Mouse (Mus musculus) intestine, embryonic 14.5 days (tissue): Measurements from ENCODE around the gene Disp2. TPM values are rescaled to one million over a fixed set of nuclear protein-coding genes. Genes with fewer than 3 reads are reported as not detected.

Experiments
- ATAC-seq: fragments of 200-750 bp; cut with Nextera tagmentation; replicated peaks from 2 replicates; pipeline ENCODE4 v1.8.0; 2017; ENCODE audit warnings: low read depth, moderate number of reproducible peaks, moderate TSS enrichment, moderate library complexity; ENCODE audit not compliant: low FRiP score, low TSS enrichment
- DNase-seq: peaks from one replicate; pipeline ENCODE4 v3.0.0-alpha.2; 2018; ENCODE audit warnings: low spot score
- H3K27ac ChIP-seq: fragments of 300-500 bp; sonication (generic); 2 replicates; pipeline ENCODE4 v1.5.1; 2014; ENCODE audit warnings: low read depth, mild to moderate bottlenecking, control low read depth
- H3K27me3 ChIP-seq: fragments of 300-500 bp; sonication (generic); replicated peaks from 2 replicates; pipeline ENCODE4 v1.6.1; 2014; ENCODE audit warnings: low read length, control low read depth; ENCODE audit not compliant: control insufficient read depth, insufficient read depth
- H3K36me3 ChIP-seq: fragments of 300-500 bp; sonication (generic); 2 replicates; pipeline ENCODE4 v1.6.1; 2014; ENCODE audit warnings: low read length, control low read depth; ENCODE audit not compliant: control insufficient read depth, insufficient read depth
- H3K4me1 ChIP-seq: fragments of 300-500 bp; sonication (generic); replicated peaks from 2 replicates; pipeline ENCODE4 v1.6.1; 2014; ENCODE audit warnings: low read length, control low read depth, mixed read lengths; ENCODE audit not compliant: control insufficient read depth, insufficient read depth
- H3K4me2 ChIP-seq: fragments of 300-500 bp; sonication (generic); 2 replicates; pipeline ENCODE4 v1.6.1; 2014; ENCODE audit warnings: low read length
- H3K4me3 ChIP-seq: fragments of 300-500 bp; sonication (generic); 2 replicates; pipeline ENCODE4 v1.5.1; 2014; ENCODE audit warnings: low read depth, low read length, control low read depth, mixed read lengths
- H3K9ac ChIP-seq: fragments of 300-500 bp; sonication (generic); 2 replicates; pipeline ENCODE4 v1.6.1; 2014; ENCODE audit warnings: mild to moderate bottlenecking, low read length
- H3K9me3 ChIP-seq: fragments of 300-500 bp; sonication (generic); 2 replicates; pipeline ENCODE4 v1.6.1; 2016; ENCODE audit warnings: low read length, control low read depth; ENCODE audit not compliant: control insufficient read depth
- WGBS: fragments of 180-500 bp; shearing (Covaris S2); extraction: QIAGEN DNeasy Blood & Tissue Kit; methylation state at CpG from one replicate; pipeline ENCODE4 v1.1.7; 2014; 5-methylcytosine and 5-hydroxymethylcytosine counted together
- polyA plus RNA-seq: library from polyadenylated mRNA; unstranded; fragments of >200 nt; fragmentation: Nextera tagmentation; extraction: Ambion mirVana; gene quantifications from 2 replicates; pipeline ENCODE4 v1.2.1, GENCODE M21; 2014

The Disp2 gene
- polyA plus RNA-seq, 1 experiment from 2014 or later: 2.6 TPM

GRCm38 (mm10) chr2:118752792-118753108 is 26.8 kb upstream of the Disp2 start:
- Histone ChIP-seq H3K4me1 (peaks cover 30% of the 10 kb centered on the region; the same call in 1 of the 2 replicates), H3K27me3 (no peaks in the 10 kb centered on the region), H3K9me3 (no peaks in the 10 kb centered on the region), H3K36me3 (peaks cover 15% of the 10 kb centered on the region), H3K4me2 (no peak overlapping the region), H3K27ac (peak overlapping the region; percentile 87; the same call in 1 of the 2 replicates), H3K4me3 (no peak overlapping the region), H3K9ac (no peak overlapping the region)
- DNase-seq (no peak), ATAC-seq (no peak)
- WGBS: 52% methylated on average over 4 of the region's 4 CpGs

GRCm38 (mm10) chr2:118754143-118754542 is 25.4 kb upstream of the Disp2 start:
- peaks cover 23% of the 10 kb centered on the region; the same call in 1 of the 2 replicates for H3K4me1 ChIP-seq
- 88% methylated on average over 5 of the region's 5 CpGs for WGBS
- ATAC-seq: no peak

GRCm38 (mm10) chr2:118755407-118755806 is 24.1 kb upstream of the Disp2 start:
- H3K9ac ChIP-seq: no peak overlapping the region
- no peak for ATAC-seq
- H3K4me2 ChIP-seq: no peak overlapping the region
- no peaks in the 10 kb centered on the region for H3K27me3 ChIP-seq
- H3K4me1 ChIP-seq: peaks cover 12% of the 10 kb centered on the region; the same call in 1 of the 2 replicates
- H3K36me3 ChIP-seq: peaks cover 5% of the 10 kb centered on the region; the same call in 1 of the 2 replicates
- H3K4me3 ChIP-seq: no peak overlapping the region
- H3K27ac ChIP-seq: no peak overlapping the region
- WGBS: 82% methylated on average over 6 of the region's 6 CpGs
- no peak for DNase-seq
- no peaks in the 10 kb centered on the region for H3K9me3 ChIP-seq

More at GRCm38 (mm10) chr2:118754143-118754542, 25.4 kb upstream of the Disp2 start:
- DNase-seq: no peak
- Histone ChIP-seq H3K4me2 (no peak overlapping the region), H3K27ac (no peak overlapping the region), H3K9me3 (no peaks in the 10 kb centered on the region), H3K9ac (no peak overlapping the region), H3K27me3 (no peaks in the 10 kb centered on the region), H3K4me3 (no peak overlapping the region), H3K36me3 (peaks cover 13% of the 10 kb centered on the region)

- no peak for ATAC-seq
- DNase-seq: no peak
- no peaks in the 10 kb centered on the region for H3K9me3 ChIP-seq
- no peak overlapping the region for H3K9ac ChIP-seq
- WGBS: 83% methylated on average over 4 of the region's 4 CpGs
- H3K4me3 ChIP-seq: no peak overlapping the region
- H3K27me3 ChIP-seq: no peaks in the 10 kb centered on the region
- H3K36me3 ChIP-seq: no peaks in the 10 kb centered on the region
- no peak overlapping the region for H3K4me2 ChIP-seq
- H3K4me1 ChIP-seq: peaks cover 12% of the 10 kb centered on the region; the same call in 1 of the 2 replicates
- H3K27ac ChIP-seq: no peak overlapping the region
Observed at GRCm38 (mm10) chr2:118756103-118756502, 23.4 kb upstream of the Disp2 start.

- Histone ChIP-seq H3K9ac (no peak overlapping the region), H3K27me3 (no peaks in the 10 kb centered on the region), H3K36me3 (no peaks in the 10 kb centered on the region), H3K4me2 (no peak overlapping the region), H3K4me1 (peaks cover 26% of the 10 kb centered on the region), H3K27ac (no peak overlapping the region), H3K4me3 (no peak overlapping the region), H3K9me3 (no peaks in the 10 kb centered on the region)
- ATAC-seq: peak; percentile 47
- WGBS: 14% methylated on average over 8 of the region's 8 CpGs
- DNase-seq: peak; percentile 83
Observed at GRCm38 (mm10) chr2:118759828-118760227, 19.7 kb upstream of the Disp2 start.

- no peaks in the 10 kb centered on the region for H3K36me3 ChIP-seq
- WGBS: 91% methylated on average over 11 of the region's 11 CpGs
- no peak for DNase-seq
Observed at GRCm38 (mm10) chr2:118760311-118761025, 19.1 kb upstream of the Disp2 start.

GRCm38 (mm10) chr2:118761358-118761757 is 18.2 kb upstream of the Disp2 start:
- Histone ChIP-seq H3K9ac (peak overlapping the region; percentile 3; the same call in 1 of the 2 replicates), H3K4me2 (peak overlapping the region; percentile 52), H3K27me3 (no peaks in the 10 kb centered on the region), H3K4me3 (no peak overlapping the region), H3K4me1 (peaks cover 26% of the 10 kb centered on the region), H3K36me3 (no peaks in the 10 kb centered on the region), H3K27ac (peak overlapping the region; percentile 95), H3K9me3 (no peaks in the 10 kb centered on the region)
- WGBS: 87% methylated on average over 12 of the region's 12 CpGs
- DNase-seq (no peak), ATAC-seq (no peak)

More at GRCm38 (mm10) chr2:118760311-118761025, 19.1 kb upstream of the Disp2 start:
- no peaks in the 10 kb centered on the region for H3K9me3 ChIP-seq
- H3K4me2 ChIP-seq: no peak overlapping the region
- H3K27me3 ChIP-seq: no peaks in the 10 kb centered on the region
- no peak overlapping the region for H3K27ac ChIP-seq
- H3K4me3 ChIP-seq: no peak overlapping the region
- no peak for ATAC-seq
- no peak overlapping the region for H3K9ac ChIP-seq
- H3K4me1 ChIP-seq: peaks cover 26% of the 10 kb centered on the region

GRCm38 (mm10) chr2:118761906-118762783 is 17.4 kb upstream of the Disp2 start, which contains the start of gene Ccdc9b:
Gene Ccdc9b, minus strand, starts transcription at chr2:118762661.
- peaks cover 26% of the 10 kb centered on the region for H3K4me1 ChIP-seq
- peak within 1 kb of the TSS; percentile 52 for H3K4me2 ChIP-seq
- no peaks in the 10 kb centered on the region for H3K9me3 ChIP-seq
- no peaks in the 10 kb centered on the region for H3K27me3 ChIP-seq
- peak within 1 kb of the TSS; percentile 95 for H3K27ac ChIP-seq
- H3K4me3 ChIP-seq: peak within 1 kb of the TSS; percentile 23
- H3K36me3 ChIP-seq: no peaks in the 10 kb centered on the region
- DNase-seq (peak; percentile 87), ATAC-seq (peak; percentile 54)
- 9% methylated on average over 29 of the region's 29 CpGs for WGBS
- peak within 1 kb of the TSS; percentile 5 for H3K9ac ChIP-seq
